Mouse (Mus musculus) bone marrow macrophage, adult 2 months (primary cell): ENCODE data around the gene Stk32b.

Experiments used
- CTCF ChIP-seq: IDR thresholded peaks from 2 replicates; pipeline ENCODE4 v1.5.1; 2012; ENCODE audit warnings: low read depth, mild to moderate bottlenecking, low read length, moderate library complexity
- POLR2A ChIP-seq: IDR thresholded peaks from 2 replicates; pipeline ENCODE4 v1.6.1; 2012; ENCODE audit warnings: mild to moderate bottlenecking, low read depth, low read length, borderline replicate concordance

DNA sequence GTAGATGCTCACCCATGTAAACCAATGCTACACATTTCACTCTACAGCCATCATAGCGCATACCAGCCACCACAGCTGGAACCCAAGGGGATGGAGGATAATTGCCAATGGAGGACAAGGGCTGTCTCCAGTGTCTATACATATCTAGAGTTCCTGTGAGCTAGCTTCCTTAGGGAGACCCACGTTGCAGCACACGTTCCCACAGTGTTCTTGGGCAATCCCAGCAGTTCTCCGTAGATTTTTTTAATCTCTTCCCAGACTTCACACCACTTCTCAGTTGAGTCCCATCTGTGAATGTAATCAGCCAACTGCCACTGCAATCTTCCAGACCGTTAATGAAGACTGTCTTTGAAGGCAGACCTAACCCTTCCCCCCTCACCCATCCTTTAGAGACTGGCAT lies 165.3 kb downstream of the Stk32b start:
- no peak for TF ChIP-seq CTCF
- TF ChIP-seq POLR2A, result no peak
